23 mouse cellular contexts compared by ENCODE assay signal in the genomic region with DNA sequence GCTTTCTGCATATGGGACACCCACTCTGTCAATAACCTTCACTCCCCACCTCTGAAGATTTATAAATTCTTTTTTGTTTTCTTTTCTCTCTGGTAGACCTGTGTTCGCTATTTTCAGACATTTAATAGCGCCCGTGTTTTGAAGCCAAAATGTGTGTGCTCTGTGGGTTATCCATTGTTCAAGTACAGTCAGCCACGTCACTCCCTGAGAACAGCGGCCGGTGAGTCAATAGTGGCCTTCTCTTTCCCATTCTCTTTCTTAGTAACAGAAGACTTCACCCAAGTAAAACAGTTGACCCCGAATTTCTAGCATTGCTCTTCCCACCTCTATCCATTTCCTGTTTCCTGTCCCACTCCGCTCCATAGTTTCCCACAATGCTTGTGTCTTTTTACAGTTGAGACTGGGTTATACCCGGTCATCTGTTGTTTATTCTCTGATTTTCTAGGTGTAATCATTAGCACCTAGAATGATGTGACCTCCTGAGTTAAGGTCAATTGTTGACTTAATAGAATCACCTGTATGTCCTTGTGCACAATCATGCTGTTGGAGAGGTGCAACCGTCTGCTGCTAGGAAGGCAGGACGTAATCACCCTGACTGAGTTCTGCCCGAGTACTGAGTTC. TPM values are rescaled to one million over a fixed set of nuclear protein-coding genes. Genes with fewer than 3 reads are reported as not detected.
DNase-seq lines count a peak whose midpoint lies in the region; ATAC-seq and TF ChIP-seq lines count a peak whose summit lies in the region.
"Had no signal": no experiment of that assay in that cellular context is flagged by ENCODE, and none has a peak within 500 bp of the region (broad histone marks: within the 10 kb centered on the region; RNA-seq: fewer than 3 reads in every experiment).

No protein-coding gene starts in this region.

- no peaks in the 10 kb centered on the region for H3K27me3 ChIP-seq in heart, postnatal 0 days (ENCODE audit: control insufficient read depth, insufficient read depth, low read length)
- H3K27me3 ChIP-seq in stomach, postnatal 0 days (ENCODE audit: control insufficient read depth, insufficient read depth, low read length): no peaks in the 10 kb centered on the region
- H3K27me3 ChIP-seq: embryonic facial prominence, embryonic 13.5 days; forebrain, embryonic 12.5 days; heart, embryonic 15.5 days; hindbrain, embryonic 12.5 days; Patski had no signal

- H3K9ac ChIP-seq in heart, postnatal 0 days (replicated peaks; ENCODE audit: low read depth, low read length): no peak overlapping the region
- no peak overlapping the region for H3K9ac ChIP-seq in stomach, postnatal 0 days (ENCODE audit: low read length)
- H3K9ac ChIP-seq: embryonic facial prominence, embryonic 13.5 days; forebrain, embryonic 12.5 days; heart, embryonic 15.5 days; hindbrain, embryonic 12.5 days had no signal

- TF ChIP-seq CTCF in heart, postnatal 0 days (IDR thresholded peaks at IDR 0.05; ENCODE audit: low read depth): no peak
- TF ChIP-seq CTCF in stomach, postnatal 0 days (IDR thresholded peaks at IDR 0.05; ENCODE audit: low read depth): no peak

- intact Hi-C loops in heart, postnatal 36 days (cut with DNase I): no loop called here

- ATAC-seq in heart, postnatal 0 days (ENCODE audit: insufficient read depth, low read depth): peak; percentile 41; the same call in 1 of the 2 replicates
- ATAC-seq in stomach, postnatal 0 days (ENCODE audit: low FRiP score, low TSS enrichment): peak; percentile 71
- ATAC-seq: forebrain, embryonic 16.5 days; hindbrain, embryonic 16.5 days; inflammation-experienced regulatory T-cells, adult 6 months; intestine, postnatal 0 days; Patski had no signal

- peaks cover 19% of the 10 kb centered on the region for H3K4me1 ChIP-seq in heart, postnatal 0 days (ENCODE audit: control insufficient read depth, insufficient read depth)
- no peaks in the 10 kb centered on the region for H3K4me1 ChIP-seq in stomach, postnatal 0 days (replicated peaks; ENCODE audit: control insufficient read depth, insufficient read depth)
- H3K4me1 ChIP-seq: embryonic facial prominence, embryonic 13.5 days; forebrain, embryonic 12.5 days; hindbrain, embryonic 12.5 days had no signal

- no peak overlapping the region for H3K4me2 ChIP-seq in heart, postnatal 0 days (ENCODE audit: low read depth, low read length)
- no peak overlapping the region for H3K4me2 ChIP-seq in stomach, postnatal 0 days (replicated peaks; ENCODE audit: low read depth)
- H3K4me2 ChIP-seq: embryonic facial prominence, embryonic 13.5 days; forebrain, embryonic 12.5 days; heart, embryonic 15.5 days; hindbrain, embryonic 12.5 days had no signal

- peak; percentile 78 for DNase-seq in adrenal gland, adult 2 months
- no peak for DNase-seq in adrenal gland, postnatal 4 days (ENCODE audit: low spot score in 2 of 2)
- DNase-seq in heart, postnatal 0 days (ENCODE audit: low spot score): peak; percentile 45
- no peak for DNase-seq in heart, postnatal 36 days
- DNase-seq in adrenal gland, postnatal 10 days: peak; percentile 51
- DNase-seq in stomach, postnatal 0 days (ENCODE audit: low spot score): no peak
- DNase-seq in cerebellum, postnatal 36 days: no peak
- no peak for DNase-seq in retina, embryonic 14.5 days (ENCODE audit: low spot score)
- DNase-seq: cerebellum, adult 8-10 months; cerebellum, postnatal 14 days; gastrocnemius, postnatal 10 days; heart, adult 2 months; heart, postnatal 4 days; kidney, adult 8-10 months had no signal

- H3K9me3 ChIP-seq in heart, postnatal 0 days (replicated peaks; ENCODE audit: control insufficient read depth, low read length): no peaks in the 10 kb centered on the region
- H3K9me3 ChIP-seq in stomach, postnatal 0 days (ENCODE audit: control insufficient read depth, low read length): no peaks in the 10 kb centered on the region
- H3K9me3 ChIP-seq: embryonic facial prominence, embryonic 13.5 days; forebrain, embryonic 12.5 days; heart, embryonic 15.5 days; hindbrain, embryonic 12.5 days had no signal

- H3K27ac ChIP-seq in heart, postnatal 0 days (ENCODE audit: low read depth): peak overlapping the region; percentile 49
- no peak overlapping the region for H3K27ac ChIP-seq in stomach, postnatal 0 days (replicated peaks)
- H3K27ac ChIP-seq: embryonic facial prominence, embryonic 13.5 days; forebrain, embryonic 12.5 days; heart, adult 2 months; heart, embryonic 15.5 days; hindbrain, embryonic 12.5 days had no signal

- H3K4me3 ChIP-seq in heart, postnatal 0 days (ENCODE audit: low read depth, low read length): no peak overlapping the region
- no peak overlapping the region for H3K4me3 ChIP-seq in stomach, postnatal 0 days (ENCODE audit: low read depth, low read length)
- H3K4me3 ChIP-seq: embryonic facial prominence, embryonic 13.5 days; forebrain, embryonic 12.5 days; heart, adult 2 months; heart, embryonic 15.5 days; hindbrain, embryonic 12.5 days had no signal

- TF ChIP-seq EP300 in heart, postnatal 0 days (IDR thresholded peaks at IDR 0.05; ENCODE audit: low read depth): no peak
- TF ChIP-seq EP300 in stomach, postnatal 0 days (optimal IDR thresholded peaks at IDR 0.05): no peak

- peaks cover 24% of the 10 kb centered on the region; the same call in 1 of the 2 replicates for H3K36me3 ChIP-seq in heart, postnatal 0 days (replicated peaks; ENCODE audit: control insufficient read depth, insufficient read depth, low read length)
- H3K36me3 ChIP-seq in stomach, postnatal 0 days (ENCODE audit: control insufficient read depth, insufficient read depth, low read length): no peaks in the 10 kb centered on the region

- 69% methylated on average over 12 of the region's 12 CpGs for WGBS in heart, postnatal 0 days
- WGBS in stomach, postnatal 0 days: 65% methylated on average over 12 of the region's 12 CpGs

RNA-seq across cellular contexts. Expression of a gene that starts 7.4 kb away (rescaled TPM):
- total RNA-seq in adrenal gland, adult 2 months (2021): 10 to 100 TPM; 83.9 to 91.5 TPM
- polyA plus RNA-seq in adrenal gland, adult 2 months (2012; rRNA removed): 13.2 and 21.4 TPM in 2 replicates
- 10 to 100 TPM; 48.8 to 57.3 TPM for total RNA-seq in adrenal gland, postnatal 4 days (2021)
- 16.3 and 22.8 TPM in 2 replicates for total RNA-seq in heart, postnatal 0 days (2014; rRNA removed; ENCODE audit: low replicate concordance)
- polyA plus RNA-seq in heart, postnatal 0 days (2015; fragmentation: Nextera tagmentation; extraction: Ambion mirVana): 19.5 and 20.5 TPM in 2 replicates
- 10 to 100 TPM; 59.8 to 62.9 TPM for total RNA-seq in heart, postnatal 36 days (2021)
- 10 to 100 TPM; 83.4 to 87.7 TPM for total RNA-seq in adrenal gland, postnatal 10 days (2021)
- polyA plus RNA-seq in stomach, postnatal 0 days (2015; fragmentation: Nextera tagmentation; extraction: Ambion mirVana): 11.1 and 14.3 TPM in 2 replicates

RNA-seq across cellular contexts. Expression of a gene that starts 12.2 kb away (rescaled TPM):
- 10 to 100 TPM; 27.4 to 37.1 TPM for total RNA-seq in adrenal gland, adult 2 months (2021)
- 28.6 and 40.6 TPM in 2 replicates for polyA plus RNA-seq in adrenal gland, adult 2 months (2012; rRNA removed)
- 10 to 100 TPM; 44.0 to 44.6 TPM for total RNA-seq in adrenal gland, postnatal 4 days (2021)
- total RNA-seq in heart, postnatal 0 days (2014; rRNA removed; ENCODE audit: low replicate concordance): 31.3 and 58.1 TPM in 2 replicates
- polyA plus RNA-seq in heart, postnatal 0 days (2015; fragmentation: Nextera tagmentation; extraction: Ambion mirVana): 50.4 and 51.3 TPM in 2 replicates
- total RNA-seq in heart, postnatal 36 days (2021): 10 to 100 TPM; 20.2 to 21.0 TPM
- total RNA-seq in adrenal gland, postnatal 10 days (2021): 10 to 100 TPM; 35.4 to 37.2 TPM
- 42.9 and 44.0 TPM in 2 replicates for polyA plus RNA-seq in stomach, postnatal 0 days (2015; fragmentation: Nextera tagmentation; extraction: Ambion mirVana)

RNA-seq across cellular contexts. Expression of a gene that starts 42.5 kb away (rescaled TPM):
- total RNA-seq in adrenal gland, adult 2 months (2021): 1 to 10 TPM; 2.0 to 3.2 TPM
- polyA plus RNA-seq in adrenal gland, adult 2 months (2012; rRNA removed): 0.31 and 0.43 TPM in 2 replicates
- 1 to 10 TPM; 2.7 to 3.6 TPM for total RNA-seq in adrenal gland, postnatal 4 days (2021)
- total RNA-seq in heart, postnatal 0 days (2014; rRNA removed; ENCODE audit: low replicate concordance): 34.6 and 52.8 TPM in 2 replicates
- polyA plus RNA-seq in heart, postnatal 0 days (2015; fragmentation: Nextera tagmentation; extraction: Ambion mirVana): 75.9 and 77.7 TPM in 2 replicates
- 10 to 100 TPM; 74.1 to 75.1 TPM for total RNA-seq in heart, postnatal 36 days (2021)
- total RNA-seq in adrenal gland, postnatal 10 days (2021): 10 to 100 TPM in 1 of 2 experiments, 1 to 10 TPM in 1; 6.7 to 12.3 TPM
- 2.6 and 2.7 TPM in 2 replicates for polyA plus RNA-seq in stomach, postnatal 0 days (2015; fragmentation: Nextera tagmentation; extraction: Ambion mirVana)

Comparison
In these comparisons a context has a peak if more than half of its experiments do, and no peak if none do; other contexts are left out.
1. DNase-seq: peak in adrenal gland, adult 2 months (single experiment), heart, postnatal 0 days (single experiment) and adrenal gland, postnatal 10 days (single experiment); none in adrenal gland, postnatal 4 days (0 of 2), heart, postnatal 36 days (0 of 2), stomach, postnatal 0 days (single experiment), cerebellum, postnatal 36 days (0 of 2) and retina, embryonic 14.5 days (single experiment).